Mouse (Mus musculus): Measurements from ENCODE around the gene Krt1.
A peak's percentile ranks its signal among the peaks of the same experiment; 100 is the strongest.

Krt1 gene

GRCm38 (mm10) chr15:101803052-101803822 lies 47.4 kb downstream of the Krt1 start:
- peak; percentile 54 to 55 for DNase-seq (ENCODE audit: low spot score in 2 of 2)

GRCm38 (mm10) chr15:101802296-101802835 lies 48.2 kb downstream of the Krt1 start, which contains the start of gene Krt73:
Gene Krt73 (minus strand): TSS chr15:101802346.
- no peak for DNase-seq (ENCODE audit: low spot score in 2 of 2)

Measured in left cerebral cortex, adult 9 months (tissue).